Mouse (Mus musculus) gastrocnemius, adult 18-20 months (tissue): ENCODE measurements around the gene Fam120a. TPM values are rescaled to one million over a fixed set of nuclear protein-coding genes. Genes with fewer than 3 reads are reported as not detected.

Experiments
- DNase-seq: peaks from one replicate; pipeline ENCODE4 v3.0.0; 2021; ENCODE audit warnings: low spot score
- total RNA-seq, 2 experiments: library from RNA; stranded (reverse); gene quantifications; 2 replicates each; pipeline ENCODE4 v1.2.3; 2021

Gene Fam120a
- total RNA-seq, 2 experiments from 2014 or later: 109 to 116 TPM

DNA sequence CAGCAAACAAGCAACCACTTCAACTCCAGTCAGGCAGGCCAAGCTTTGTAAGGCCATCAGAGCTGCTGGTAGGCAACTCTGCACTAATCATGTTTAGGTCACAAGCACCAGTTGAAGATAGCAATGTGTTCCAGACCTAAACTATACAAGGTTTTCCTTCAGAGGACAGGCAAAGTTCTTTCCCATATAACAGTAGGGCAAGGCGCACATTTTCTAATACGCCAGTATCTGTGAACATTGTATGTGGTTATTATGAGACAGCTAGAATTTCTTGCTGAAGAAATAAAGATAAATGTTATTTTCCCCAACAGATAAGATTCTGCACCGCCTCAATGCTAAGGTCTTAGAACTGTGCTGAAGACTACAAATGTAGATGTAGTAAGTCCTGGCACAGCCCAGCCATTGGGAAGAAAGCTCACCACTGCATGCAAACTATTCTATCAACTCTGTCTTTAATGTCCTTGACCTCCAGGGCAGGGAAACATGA, 50.7 kb downstream of the Fam120a start:
- DNase-seq: no peak

DNA sequence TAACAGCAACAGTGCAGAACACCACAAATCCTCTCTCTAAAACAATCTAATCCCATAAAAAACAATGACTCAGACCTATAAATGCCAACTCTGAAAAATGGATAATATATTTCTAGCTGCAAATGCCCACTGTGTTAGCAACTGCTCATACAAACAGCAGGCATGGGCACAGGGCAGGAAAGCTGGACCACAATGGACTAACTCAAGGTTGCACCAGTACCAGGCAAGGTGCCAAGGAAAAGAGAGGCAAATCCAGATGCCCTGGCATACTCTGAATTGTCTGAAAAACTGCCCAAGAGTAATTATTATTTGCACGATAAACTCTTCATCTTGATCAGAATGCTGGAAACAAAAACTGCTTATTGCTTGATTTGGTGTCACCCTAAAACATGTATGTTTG, 54.1 kb downstream of the Fam120a start:
- no peak for DNase-seq

DNA sequence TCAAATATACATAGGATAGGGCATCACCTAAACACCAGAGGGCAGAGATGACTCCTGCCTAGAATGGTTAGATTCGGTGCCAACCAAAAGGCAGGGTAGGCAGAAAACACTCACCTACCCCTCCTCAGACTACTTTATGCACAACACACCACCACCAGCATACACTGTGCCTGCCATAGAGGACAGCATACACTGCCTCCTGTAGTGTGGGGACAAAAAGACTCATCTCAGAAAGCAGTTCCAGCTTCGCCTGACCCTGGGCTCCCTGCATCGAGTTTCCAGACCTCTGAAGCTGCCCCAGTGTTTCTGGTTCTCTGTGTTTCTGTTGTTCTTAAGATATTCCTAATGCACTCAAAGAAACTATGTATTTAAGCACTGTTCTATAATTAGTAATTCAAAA, 54.7 kb downstream of the Fam120a start:
- no peak for DNase-seq

DNA sequence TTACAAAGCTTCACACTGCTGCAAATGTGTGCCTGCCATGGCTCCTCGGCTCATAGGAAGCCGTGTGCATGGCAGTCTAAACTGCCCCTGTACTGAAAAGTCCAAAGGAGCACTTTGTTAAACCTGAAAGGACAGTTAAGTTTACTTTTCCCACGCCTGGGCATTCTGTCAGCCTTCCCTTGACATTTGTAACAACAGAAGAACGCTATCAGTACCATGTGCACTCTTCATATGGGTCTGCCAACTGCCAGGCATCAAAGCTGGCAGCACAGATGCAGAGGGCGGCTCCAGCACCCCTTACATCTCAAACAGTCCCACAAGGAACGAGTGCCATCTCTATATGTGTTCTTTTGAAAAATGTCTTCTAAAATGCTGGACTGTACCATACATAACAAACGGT, 56.4 kb downstream of the Fam120a start:
- DNase-seq: no peak

DNA sequence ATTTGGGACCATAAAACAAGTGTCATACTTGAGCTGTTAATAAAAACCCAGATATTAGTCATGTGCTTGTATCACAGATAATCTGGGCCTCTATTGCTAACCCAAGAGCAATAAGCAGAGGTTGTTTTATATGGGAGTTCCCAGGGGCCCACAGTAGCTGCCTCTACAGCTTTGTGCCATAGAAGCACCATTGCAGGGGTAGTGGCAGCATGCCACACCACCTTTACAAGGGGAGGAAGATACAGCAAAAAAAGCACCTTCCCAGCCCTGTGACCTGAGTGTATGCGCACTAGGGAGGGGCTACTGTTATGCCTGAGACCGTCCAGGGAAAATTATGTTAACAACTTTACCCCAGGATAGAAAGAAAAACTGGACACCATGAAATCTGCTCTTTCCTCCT, 62.4 kb downstream of the Fam120a start:
- DNase-seq: no peak

DNA sequence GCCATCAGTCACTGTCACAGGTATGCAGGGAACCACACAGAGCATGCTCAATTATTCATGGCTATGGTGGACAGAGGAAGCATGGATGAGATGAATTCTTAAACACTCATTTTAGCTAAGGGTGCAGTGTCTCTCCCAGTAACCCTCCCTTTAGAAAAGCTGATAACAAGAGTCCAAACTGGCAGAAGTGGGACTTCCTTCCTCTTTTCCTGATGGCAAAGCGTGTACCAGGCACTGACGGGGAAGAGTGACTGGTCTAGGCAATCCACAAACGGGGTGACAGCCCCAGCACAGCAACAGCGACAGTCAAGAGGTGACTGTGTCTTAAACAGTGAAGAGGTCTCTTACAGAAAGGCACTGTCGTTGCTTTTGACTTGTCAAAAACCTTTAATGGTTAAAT, 72.4 kb downstream of the Fam120a start:
- DNase-seq: no peak

DNA sequence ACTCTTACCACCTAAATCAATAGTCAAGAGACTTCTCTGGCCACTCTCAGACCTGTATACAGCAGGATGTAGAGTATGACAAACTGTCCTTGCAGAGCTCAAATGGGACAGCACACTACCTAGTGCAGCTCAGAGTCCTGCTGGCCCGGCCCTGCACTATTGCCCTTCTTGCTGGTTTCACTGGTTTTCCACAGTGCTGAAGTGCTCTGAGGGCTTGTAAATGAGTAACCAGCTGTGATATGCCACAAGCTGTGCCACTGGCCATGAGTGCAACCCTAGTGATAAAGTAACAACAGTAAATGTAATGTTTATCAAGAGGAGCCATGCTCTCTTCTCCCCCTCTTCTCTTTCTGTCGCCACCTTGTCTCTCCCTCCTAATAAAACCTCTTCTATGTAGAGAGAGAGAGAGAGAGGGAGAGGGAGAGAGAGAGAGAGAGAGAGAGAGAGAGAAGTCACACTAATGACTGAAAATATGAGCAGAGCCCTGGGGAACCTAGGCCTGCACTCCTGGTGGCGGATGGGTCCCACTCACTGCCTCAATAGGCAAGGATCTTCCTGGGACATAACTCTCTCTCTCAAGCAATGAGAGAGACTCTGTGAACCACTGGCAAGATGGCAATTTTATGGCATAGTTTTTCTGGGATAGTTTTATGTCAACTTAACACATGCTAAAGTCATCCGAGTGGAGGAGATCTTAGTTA, 77.4 kb downstream of the Fam120a start:
- DNase-seq: no peak

DNA sequence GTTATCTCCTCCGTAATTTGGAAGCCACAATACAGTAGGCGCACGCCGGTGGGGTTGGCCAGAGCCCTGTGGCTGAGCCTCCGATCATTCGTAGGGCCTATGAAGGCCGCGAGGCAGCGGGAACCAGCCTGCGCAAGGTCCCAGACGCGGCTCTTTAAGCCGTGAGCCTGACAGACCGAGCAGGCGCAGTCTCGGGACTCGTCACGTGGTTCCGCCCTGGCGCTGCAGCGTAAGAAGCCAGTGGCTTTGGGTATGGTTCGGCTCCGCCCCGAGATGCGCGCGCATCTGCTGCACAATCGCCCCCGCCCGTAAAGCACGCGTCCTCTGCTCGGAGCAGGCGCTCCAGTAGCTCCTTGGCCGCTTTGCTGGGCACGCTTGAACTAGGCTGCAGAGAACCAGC, 89.3 kb downstream of the Fam120a start:
- peak; percentile 99 for DNase-seq

DNA sequence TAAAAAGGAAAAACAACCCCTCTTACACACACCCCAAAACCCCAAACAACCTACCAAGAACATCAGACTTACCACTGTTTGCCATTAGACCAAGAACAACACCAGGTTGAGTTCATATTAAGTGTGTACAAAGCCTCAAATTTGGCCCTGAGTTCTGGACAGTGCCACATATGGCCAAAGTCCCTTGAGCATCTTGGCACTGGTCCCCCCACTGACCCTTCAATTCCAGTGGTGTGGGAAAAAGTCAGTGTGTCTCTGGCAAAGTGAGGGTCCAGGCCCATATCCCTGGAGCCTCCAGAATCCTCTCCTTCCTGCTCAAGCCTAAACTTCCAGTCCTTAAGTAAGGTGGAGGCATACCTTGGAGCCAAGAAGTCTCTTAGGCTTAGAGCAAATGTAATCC, 90.0 kb downstream of the Fam120a start:
- DNase-seq: no peak

DNA sequence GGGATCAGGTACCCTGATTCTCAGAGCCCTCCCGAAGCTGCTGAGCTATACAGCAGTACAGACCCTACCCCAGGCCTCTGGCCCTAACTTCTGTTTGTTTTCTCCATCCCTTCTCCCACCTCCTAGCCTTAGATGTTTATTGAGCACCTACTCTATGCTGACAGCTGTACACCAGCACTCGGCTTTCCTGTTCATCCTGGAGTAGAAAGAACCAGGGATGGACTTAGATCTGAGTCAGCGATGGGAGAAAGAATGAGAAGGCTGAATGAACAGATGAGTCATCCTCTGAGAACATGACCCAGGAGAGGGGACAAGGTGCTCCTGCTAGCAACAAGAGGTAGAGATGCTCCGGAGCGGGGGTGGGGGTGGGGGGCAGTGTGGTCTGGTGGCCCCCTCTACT, 95.1 kb downstream of the Fam120a start:
- DNase-seq: no peak

DNA sequence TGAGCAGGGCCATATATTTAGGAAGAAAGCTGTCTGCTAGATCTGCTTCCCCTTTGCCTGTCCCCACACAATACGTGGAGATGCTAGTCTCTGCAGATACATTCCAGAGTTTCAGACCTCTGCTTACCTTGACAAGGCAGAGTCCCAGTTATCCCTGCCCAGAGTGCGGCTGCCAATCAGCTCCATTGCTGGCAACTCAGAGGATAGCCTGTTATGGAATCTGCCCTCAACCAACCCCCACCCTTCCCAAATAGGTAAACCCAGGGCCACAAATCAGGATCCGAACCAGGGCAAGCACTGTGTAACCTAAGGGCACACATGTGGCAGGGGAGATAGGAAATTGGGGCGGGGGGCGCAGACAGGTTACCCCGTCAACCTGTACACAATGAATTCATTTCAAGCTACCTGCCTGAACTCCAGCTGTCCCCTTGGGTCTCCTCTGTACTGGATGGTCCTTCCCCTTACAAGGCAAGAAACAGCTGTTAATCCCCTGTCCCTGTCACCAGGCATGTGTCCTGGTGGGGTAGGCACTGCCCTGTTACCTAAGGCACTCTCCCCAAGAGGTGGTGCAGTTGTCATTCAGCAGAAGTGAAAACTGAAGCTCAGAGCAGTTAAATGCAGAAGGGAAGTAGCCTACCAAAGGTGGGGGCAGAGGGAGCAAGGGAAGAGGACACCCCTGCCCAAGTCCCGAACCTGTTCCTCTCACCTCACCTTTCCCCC, 95.8 kb downstream of the Fam120a start:
- DNase-seq: no peak

DNA sequence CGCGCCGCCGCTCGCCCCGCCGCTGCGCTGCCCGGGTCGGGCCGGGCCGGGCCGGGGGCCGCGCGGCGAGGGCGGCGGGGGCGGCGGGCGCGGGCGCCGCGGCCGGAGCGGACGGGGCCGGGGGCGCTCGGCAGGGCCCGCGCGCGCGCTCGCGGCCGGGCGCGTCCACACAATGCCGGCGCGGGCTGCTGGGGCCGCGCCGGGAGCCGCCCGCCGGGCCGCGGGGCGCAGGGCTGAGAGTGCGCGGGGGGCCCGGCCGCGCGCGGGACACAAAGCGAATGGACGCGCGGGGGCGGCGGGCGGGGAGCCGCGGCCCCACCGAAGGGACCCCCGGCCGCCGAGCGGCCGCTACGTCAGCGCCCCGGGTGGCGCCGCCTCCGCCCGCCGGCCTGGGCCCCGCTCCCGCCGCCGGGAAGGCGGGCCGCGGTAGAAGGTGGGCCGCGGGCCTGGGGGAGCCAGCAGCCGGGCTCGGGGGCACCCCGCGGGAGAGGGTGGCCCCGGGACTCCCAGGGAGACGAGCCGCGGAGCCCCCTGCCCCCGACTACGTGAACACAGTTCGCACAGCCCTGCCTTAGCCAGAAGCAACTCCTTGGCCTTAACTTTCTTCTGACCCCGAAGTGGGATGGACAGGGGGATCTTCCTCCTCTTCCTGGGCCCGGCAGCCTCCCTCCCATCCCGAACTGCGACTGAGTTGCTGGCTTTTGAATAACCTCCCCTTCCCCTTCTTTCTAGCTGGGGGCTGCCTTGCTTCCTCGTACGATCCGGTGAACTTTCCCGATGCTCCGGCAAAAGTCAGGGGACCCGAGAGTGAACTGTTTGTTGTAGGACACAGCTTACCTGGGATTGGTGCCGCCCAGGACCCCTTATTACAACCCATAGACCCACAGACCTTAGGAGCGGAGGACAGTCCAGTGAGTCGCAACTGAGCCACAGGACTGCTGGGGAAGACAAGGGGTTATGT, 96.8 kb downstream of the Fam120a start, which contains the start of gene Phf2:
Phf2 (minus strand) TSS at position 349 of the 961 bp plus-strand sequence.
- DNase-seq: peak; percentile 32

DNA sequence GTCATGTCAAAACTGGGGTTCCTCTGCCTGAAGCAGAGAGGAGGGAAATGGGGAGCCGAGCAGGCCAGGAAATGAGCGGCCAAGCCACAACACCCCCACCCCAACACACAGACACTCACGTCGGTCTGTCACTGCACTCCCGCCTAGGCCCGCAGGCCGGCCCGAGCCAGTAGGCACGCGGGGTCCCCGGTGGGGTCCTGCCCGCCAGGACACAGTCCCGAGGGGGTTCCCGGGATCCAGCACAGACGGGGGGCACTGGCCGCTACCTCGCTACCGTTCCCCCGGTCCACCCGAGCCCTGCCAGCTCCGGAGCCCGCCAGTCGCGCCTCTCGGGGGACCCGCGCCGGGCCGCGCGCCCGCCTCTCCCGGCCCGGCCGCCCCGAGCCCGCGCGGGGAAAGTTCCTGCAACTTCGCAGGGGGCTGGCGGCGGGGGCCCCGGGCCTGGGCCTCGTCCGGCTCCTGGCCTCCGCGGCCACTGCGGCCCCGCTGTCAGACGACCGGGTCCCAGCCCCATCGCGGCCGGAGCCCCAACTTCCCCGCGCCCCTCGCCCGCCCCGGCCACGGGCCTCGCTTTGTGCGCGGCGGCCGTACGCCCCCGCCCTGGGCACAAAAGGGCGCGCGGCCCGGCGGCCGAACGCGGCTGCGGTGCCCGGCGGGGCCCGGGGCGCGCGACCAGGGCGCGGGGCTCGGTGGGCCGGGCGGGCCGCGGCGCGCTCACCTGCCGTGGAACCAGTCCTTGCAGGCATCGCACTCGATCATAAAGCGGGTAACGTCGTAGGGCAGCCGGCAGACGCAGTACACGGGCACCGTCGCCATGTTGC, 97.7 kb downstream of the Fam120a start:
- DNase-seq: peak; percentile 22

DNA sequence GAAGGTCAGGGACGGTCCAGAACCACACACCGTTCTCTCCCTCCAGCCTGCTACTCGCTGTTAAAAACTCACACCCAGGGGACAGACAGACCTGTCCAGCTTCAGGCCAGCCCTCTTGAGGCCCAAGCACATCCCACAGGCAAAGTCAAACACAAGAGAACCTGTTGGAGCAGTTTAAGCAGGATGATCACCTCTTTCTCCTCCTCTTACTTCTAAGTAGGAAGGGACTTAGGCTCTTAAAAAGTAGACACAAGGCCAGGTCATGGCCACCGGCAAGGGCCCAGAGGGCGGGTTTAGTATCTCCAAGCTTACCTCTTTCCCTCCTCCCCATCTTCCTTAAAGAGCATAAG, 98.2 kb downstream of the Fam120a start:
- no peak for DNase-seq

DNA sequence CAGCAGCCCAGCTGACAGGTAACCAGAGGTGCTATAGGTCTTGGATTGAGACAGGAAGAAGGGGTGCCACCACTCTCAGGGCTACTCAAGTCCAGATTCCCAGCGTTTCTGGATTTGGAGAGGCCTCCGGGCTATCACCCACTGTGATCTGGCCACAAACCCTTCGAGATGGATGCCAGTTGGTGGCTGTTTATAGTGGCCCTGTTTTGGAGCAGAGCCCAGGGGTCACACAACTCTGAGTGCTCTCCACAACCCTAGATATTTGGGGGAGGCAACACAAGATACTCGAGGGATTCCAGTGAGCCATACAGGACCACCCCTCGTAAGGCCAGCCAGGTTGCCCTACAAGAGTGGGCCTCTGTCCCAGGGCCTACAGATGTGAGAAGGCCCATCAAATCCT, 98.7 kb downstream of the Fam120a start:
- DNase-seq: no peak

DNA sequence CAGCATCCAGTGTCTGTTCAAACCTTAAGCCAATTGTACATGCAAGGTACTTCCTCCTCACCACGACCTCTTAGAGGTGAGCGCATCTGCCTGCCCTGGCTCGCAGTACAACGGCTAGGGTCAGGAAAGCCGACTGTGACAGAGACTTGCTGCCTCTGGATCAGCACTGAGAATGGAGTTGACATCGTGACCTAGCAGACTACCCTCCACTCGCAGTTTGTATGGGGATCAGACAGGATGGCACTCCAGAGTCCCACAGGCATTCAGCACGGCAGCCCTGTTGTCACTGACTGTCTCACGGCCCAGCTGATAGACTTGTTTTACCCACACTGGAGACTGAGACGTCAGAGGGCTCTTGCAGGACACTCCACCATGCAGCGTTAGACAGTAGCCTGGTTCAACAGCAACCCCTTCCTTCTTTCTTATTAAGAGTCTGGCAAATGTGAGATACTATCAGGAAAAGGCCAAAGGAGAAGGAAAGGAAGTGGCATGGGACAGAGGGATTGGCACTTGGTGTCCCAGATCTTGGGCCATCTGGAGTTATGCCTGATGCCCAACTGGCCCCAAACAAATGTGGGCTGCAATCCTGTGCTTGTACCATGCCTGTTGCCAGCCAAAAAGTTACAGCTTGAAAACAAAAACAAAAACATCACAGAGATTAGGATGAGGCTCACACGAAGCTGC, 103.0 kb downstream of the Fam120a start:
- DNase-seq: no peak

DNA sequence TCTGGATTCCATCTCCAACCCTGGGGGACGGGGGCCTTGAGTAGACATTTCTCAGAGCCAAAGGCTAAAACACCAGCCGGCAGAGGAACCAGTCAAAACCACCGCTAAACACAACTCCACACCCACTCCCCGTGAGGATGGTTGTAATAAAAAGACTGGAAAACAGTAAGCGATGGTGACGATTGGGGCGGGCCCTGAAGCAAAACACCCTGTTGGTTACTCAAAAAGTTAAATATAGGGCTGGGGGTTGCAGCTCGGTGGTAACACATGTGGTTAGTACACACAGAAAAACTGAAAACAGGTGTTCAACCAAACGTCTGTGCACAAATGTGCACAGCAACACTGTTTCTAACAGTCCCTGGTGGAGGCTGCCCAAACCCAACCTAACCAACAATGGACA, 104.3 kb downstream of the Fam120a start:
- DNase-seq: no peak

DNA sequence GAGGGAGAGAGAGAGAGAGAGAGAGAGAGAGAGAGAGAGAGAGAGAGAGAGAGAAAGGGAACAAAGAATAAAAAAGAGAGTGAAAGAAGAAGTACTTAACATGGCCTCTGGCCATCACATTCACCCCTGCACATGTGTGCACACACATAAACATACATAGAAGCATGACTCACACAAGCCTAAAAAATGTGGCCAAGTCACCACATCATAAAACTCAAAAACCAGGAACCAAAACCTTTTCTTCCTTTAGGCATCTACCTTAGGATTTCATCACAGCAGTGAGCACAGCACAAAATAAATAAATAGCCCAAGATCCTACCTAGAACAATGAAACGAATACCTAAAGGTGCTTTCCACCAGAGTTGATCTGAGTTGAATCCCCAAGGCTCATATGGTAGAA, 105.9 kb downstream of the Fam120a start:
- DNase-seq: no peak

DNA sequence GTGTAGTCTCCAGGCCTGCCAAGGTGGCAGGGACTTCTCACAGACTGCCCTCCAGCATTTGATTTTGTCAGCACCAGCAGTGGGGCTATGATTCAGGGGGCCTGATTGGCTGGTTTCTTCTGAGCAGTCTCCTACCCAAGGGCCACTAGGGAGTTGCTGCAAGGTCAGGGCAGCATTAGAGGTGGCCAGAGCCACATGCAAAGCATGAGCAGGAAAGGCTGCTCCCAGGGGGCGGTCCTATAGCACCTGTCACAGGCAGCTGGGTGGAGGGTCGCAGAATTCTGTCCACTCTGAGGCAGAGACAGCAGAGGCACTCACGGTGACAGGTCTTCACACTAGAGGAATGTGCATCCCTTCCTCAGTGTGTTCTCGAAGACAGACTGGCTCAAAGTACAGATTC, 109.0 kb downstream of the Fam120a start:
- DNase-seq: no peak

DNA sequence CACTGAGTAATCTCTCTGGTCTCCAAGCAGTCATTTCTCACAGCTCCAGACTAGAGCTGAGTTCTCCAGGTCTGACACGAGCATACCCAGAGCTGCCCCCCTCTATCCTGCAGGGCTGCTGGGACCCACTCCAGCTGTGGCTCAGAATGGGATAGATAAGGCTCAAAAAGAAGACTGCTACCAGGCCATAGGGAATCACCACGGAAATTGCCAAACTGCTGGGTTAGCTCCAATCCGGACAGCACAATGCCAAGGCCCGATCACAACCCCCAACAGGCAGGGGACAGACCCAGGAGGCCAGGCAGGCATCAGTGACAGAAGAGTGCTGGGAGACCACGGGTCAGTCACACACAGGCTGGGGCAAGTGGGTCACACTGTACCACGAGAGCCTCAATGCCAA, 109.8 kb downstream of the Fam120a start:
- DNase-seq: no peak
